Mouse (Mus musculus) midbrain, embryonic 16.5 days (tissue): Measurements from ENCODE around the gene Nup107. TPM values are rescaled to one million over a fixed set of nuclear protein-coding genes. Genes with fewer than 3 reads are reported as not detected.

Source experiments
- ATAC-seq: fragments of 200-750 bp; cut with Nextera tagmentation; 2 replicates; pipeline ENCODE4 v1.8.0; 2017; ENCODE audit warnings: moderate TSS enrichment
- H3K27ac ChIP-seq: fragments of 300-500 bp; sonication (generic); 2 replicates; pipeline ENCODE4 v1.5.1; 2014; ENCODE audit warnings: mild to moderate bottlenecking, low read length, mixed read lengths
- H3K27me3 ChIP-seq: fragments of 300-500 bp; sonication (generic); 2 replicates; pipeline ENCODE4 v1.6.1; 2014; ENCODE audit warnings: low read depth, low read length, mixed read lengths; ENCODE audit not compliant: control insufficient read depth, insufficient read depth
- H3K36me3 ChIP-seq: fragments of 300-500 bp; sonication (generic); 2 replicates; pipeline ENCODE4 v1.6.1; 2014; ENCODE audit warnings: mild to moderate bottlenecking, low read length, moderate library complexity, mixed read lengths; ENCODE audit not compliant: control insufficient read depth, insufficient read depth
- H3K4me1 ChIP-seq: fragments of 300-500 bp; sonication (generic); 2 replicates; pipeline ENCODE4 v1.6.1; 2014; ENCODE audit warnings: mild to moderate bottlenecking, low read length, mixed read lengths; ENCODE audit not compliant: control insufficient read depth, insufficient read depth
- H3K4me2 ChIP-seq: fragments of 300-500 bp; sonication (generic); 2 replicates; pipeline ENCODE4 v1.6.1; 2014; ENCODE audit warnings: mild to moderate bottlenecking, low read length, mixed read lengths
- H3K4me3 ChIP-seq: fragments of 300-500 bp; sonication (generic); 2 replicates; pipeline ENCODE4 v1.5.1; 2014; ENCODE audit warnings: low read depth, mild to moderate bottlenecking, low read length, moderate library complexity, mixed read lengths
- H3K9ac ChIP-seq: fragments of 300-500 bp; sonication (generic); 2 replicates; pipeline ENCODE4 v1.6.1; 2014; ENCODE audit warnings: low read depth, low read length, mixed read lengths
- H3K9me3 ChIP-seq: fragments of 300-500 bp; sonication (generic); replicated peaks from 2 replicates; pipeline ENCODE4 v1.6.1; 2014; ENCODE audit warnings: mild to moderate bottlenecking, low read length, mixed read lengths; ENCODE audit not compliant: control insufficient read depth, poor library complexity, severe bottlenecking
- WGBS: fragments of 180-500 bp; shearing (Covaris S2); extraction: QIAGEN DNeasy Blood & Tissue Kit; methylation state at CpG from one replicate; pipeline ENCODE4 v1.1.7; 2014; 5-methylcytosine and 5-hydroxymethylcytosine counted together
- polyA plus RNA-seq: library from polyadenylated mRNA; unstranded; fragments of >200 nt; fragmentation: Nextera tagmentation; extraction: Ambion mirVana; gene quantifications from 2 replicates; pipeline ENCODE4 v1.2.1, GENCODE M21; 2015

The Nup107 gene
- polyA plus RNA-seq, 1 experiment from 2014 or later = 29.4 TPM

DNA sequence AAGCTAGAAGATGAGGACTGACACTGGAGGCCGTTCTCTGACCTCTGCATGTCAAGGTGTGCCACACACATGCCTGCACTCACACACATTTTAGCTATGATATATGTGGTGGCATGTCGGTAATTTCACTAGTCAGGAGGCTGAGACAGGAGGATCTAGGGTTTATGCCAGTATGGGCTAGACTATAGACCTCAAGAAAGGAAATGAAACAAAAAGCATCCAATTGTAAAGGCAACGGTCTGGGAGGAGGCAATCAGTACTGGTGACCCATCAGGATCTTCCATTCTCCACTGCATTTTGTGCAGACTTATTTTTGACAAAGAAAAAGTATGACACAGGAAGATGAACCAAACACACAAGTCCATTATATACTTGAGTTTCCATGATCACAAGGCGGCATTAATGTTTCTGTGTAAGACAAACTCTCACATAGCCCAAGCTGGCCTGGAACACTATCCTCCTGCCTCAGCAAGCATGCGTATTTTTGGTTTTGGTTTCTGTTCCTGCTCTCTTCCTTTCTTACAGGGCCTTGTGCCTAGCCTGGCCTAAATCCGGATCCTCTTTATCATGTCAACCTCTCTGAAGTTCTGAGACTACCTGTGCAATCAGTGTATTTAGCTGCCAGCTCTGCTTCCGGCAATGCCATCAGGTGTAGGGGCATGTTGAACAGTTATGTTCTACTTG is 37.1 kb upstream of the Nup107 start:
- Histone ChIP-seq H3K9ac (no peak overlapping the region), H3K36me3 (no peaks in the 10 kb centered on the region), H3K27me3 (no peaks in the 10 kb centered on the region), H3K4me2 (no peak overlapping the region), H3K27ac (no peak overlapping the region), H3K4me1 (0 out of 2 replicates have a peak, but pooled peaks cover 2% of the 10 kb centered on the region), H3K4me3 (no peak overlapping the region), H3K9me3 (no peaks in the 10 kb centered on the region)
- no peak for ATAC-seq
- 96% methylated on average over 7 of the region's 7 CpGs for WGBS

GRCm38 (mm10) chr10:117829022-117829421 is 36.5 kb upstream of the Nup107 start:
- Histone ChIP-seq H3K27ac (no peak overlapping the region), H3K4me1 (0 out of 2 replicates have a peak, but pooled peaks cover 2% of the 10 kb centered on the region), H3K36me3 (no peaks in the 10 kb centered on the region), H3K4me2 (no peak overlapping the region), H3K9ac (no peak overlapping the region), H3K4me3 (no peak overlapping the region), H3K27me3 (no peaks in the 10 kb centered on the region), H3K9me3 (no peaks in the 10 kb centered on the region)
- no peak for ATAC-seq
- 69% methylated on average over 4 of the region's 4 CpGs for WGBS

GRCm38 (mm10) chr10:117828536-117828935 is 36.0 kb upstream of the Nup107 start:
- H3K4me2 ChIP-seq = no peak overlapping the region
- H3K4me1 ChIP-seq = 0 out of 2 replicates have a peak, but pooled peaks cover 2% of the 10 kb centered on the region
- no peaks in the 10 kb centered on the region for H3K27me3 ChIP-seq
- no peak overlapping the region for H3K9ac ChIP-seq
- H3K4me3 ChIP-seq = no peak overlapping the region
- WGBS = 82% methylated on average over 4 of the region's 4 CpGs
- H3K27ac ChIP-seq = no peak overlapping the region
- no peaks in the 10 kb centered on the region for H3K36me3 ChIP-seq
- no peaks in the 10 kb centered on the region for H3K9me3 ChIP-seq
- ATAC-seq = no peak

GRCm38 (mm10) chr10:117824647-117825046 is 32.1 kb upstream of the Nup107 start:
- Histone ChIP-seq H3K27me3 (no peaks in the 10 kb centered on the region), H3K9me3 (no peaks in the 10 kb centered on the region), H3K36me3 (peaks cover 6% of the 10 kb centered on the region; the same call in 1 of the 2 replicates), H3K27ac (no peak overlapping the region), H3K4me2 (no peak overlapping the region), H3K4me3 (no peak overlapping the region), H3K9ac (no peak overlapping the region), H3K4me1 (0 out of 2 replicates have a peak, but pooled peaks cover 2% of the 10 kb centered on the region)
- no peak for ATAC-seq
- 90% methylated on average over 4 of the region's 4 CpGs for WGBS

GRCm38 (mm10) chr10:117824139-117824538 is 31.6 kb upstream of the Nup107 start:
- Histone ChIP-seq H3K27me3 (no peaks in the 10 kb centered on the region), H3K36me3 (peaks cover 6% of the 10 kb centered on the region; the same call in 1 of the 2 replicates), H3K4me3 (no peak overlapping the region), H3K27ac (no peak overlapping the region), H3K9ac (no peak overlapping the region), H3K9me3 (no peaks in the 10 kb centered on the region), H3K4me2 (no peak overlapping the region), H3K4me1 (0 out of 2 replicates have a peak, but pooled peaks cover 2% of the 10 kb centered on the region)
- ATAC-seq = no peak
- WGBS = 68% methylated on average over 4 of the region's 4 CpGs

DNA sequence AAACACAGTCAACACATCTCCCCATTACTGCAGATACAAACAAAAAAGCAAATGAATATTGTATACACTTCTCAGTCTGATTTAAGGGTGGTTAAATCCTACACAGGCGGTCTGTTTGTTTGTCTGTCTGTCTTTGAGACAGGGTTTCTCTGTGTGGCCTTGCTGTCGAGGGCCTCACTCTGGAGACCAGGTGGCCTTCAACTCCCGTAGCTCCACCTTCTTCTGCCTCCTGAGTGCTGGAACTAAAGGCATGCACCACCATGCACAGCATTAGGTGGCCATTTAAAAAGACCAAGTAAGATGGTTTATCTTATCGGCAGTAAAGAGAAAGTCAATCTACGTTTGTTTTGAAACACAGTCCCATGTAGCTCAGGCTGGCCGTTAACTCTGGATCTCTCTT is 30.8 kb upstream of the Nup107 start:
- H3K4me2 ChIP-seq = no peak overlapping the region
- H3K36me3 ChIP-seq = peaks cover 7% of the 10 kb centered on the region; the same call in 1 of the 2 replicates
- ATAC-seq = no peak
- WGBS = 93% methylated on average over 6 of the region's 6 CpGs
- no peak overlapping the region for H3K27ac ChIP-seq
- H3K4me3 ChIP-seq = no peak overlapping the region
- H3K9ac ChIP-seq = no peak overlapping the region
- H3K27me3 ChIP-seq = no peaks in the 10 kb centered on the region
- H3K9me3 ChIP-seq = no peaks in the 10 kb centered on the region
- 0 out of 2 replicates have a peak, but pooled peaks cover 2% of the 10 kb centered on the region for H3K4me1 ChIP-seq

DNA sequence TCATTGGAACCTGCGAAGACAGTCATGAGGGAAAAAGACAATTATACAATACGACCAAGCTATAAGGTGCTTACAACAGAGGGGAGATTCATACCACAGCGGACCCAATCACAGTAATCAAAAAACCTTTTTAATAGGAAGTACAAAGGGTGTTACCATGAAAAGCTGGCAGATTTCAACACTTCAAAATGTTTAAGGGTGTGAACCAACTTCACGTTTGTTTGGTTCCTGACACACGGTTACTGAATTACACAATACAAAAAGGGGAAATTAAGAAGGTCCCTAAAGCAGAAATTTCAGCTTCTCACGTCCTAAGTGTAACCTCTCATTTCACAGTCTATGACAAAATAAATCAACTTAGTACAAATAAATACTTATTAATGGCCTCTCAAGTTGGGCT is 26.1 kb upstream of the Nup107 start:
- Histone ChIP-seq H3K4me2 (no peak overlapping the region), H3K4me3 (no peak overlapping the region), H3K27me3 (no peaks in the 10 kb centered on the region), H3K9me3 (no peaks in the 10 kb centered on the region), H3K36me3 (peaks cover 22% of the 10 kb centered on the region), H3K4me1 (no peaks in the 10 kb centered on the region), H3K9ac (no peak overlapping the region), H3K27ac (no peak overlapping the region)
- WGBS = 93% methylated on average over 6 of the region's 6 CpGs
- ATAC-seq = no peak

DNA sequence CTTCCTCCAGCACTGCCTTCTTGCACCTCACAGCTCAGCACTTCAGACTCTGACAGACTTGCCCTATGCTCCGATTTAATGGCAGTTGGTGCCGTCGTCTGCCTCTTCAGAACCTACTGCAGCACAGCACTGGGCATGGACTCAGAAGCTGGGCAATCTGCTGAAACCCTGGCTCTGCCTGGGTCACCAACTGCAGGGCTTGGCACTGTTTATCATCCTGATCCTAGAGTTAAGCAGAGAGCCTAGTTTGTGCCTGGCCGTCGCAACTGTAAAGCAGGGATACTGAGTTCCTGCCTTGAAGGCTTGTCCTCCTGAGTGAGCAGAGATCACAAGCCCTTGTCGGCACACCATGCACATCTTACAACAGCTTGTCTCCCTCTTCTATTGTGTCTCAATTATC is 24.2 kb upstream of the Nup107 start:
- Histone ChIP-seq H3K27me3 (no peaks in the 10 kb centered on the region), H3K9ac (no peak overlapping the region), H3K4me1 (no peaks in the 10 kb centered on the region), H3K4me3 (no peak overlapping the region), H3K9me3 (no peaks in the 10 kb centered on the region), H3K4me2 (no peak overlapping the region), H3K27ac (no peak overlapping the region), H3K36me3 (peaks cover 24% of the 10 kb centered on the region)
- 94% methylated on average over 6 of the region's 6 CpGs for WGBS
- no peak for ATAC-seq

DNA sequence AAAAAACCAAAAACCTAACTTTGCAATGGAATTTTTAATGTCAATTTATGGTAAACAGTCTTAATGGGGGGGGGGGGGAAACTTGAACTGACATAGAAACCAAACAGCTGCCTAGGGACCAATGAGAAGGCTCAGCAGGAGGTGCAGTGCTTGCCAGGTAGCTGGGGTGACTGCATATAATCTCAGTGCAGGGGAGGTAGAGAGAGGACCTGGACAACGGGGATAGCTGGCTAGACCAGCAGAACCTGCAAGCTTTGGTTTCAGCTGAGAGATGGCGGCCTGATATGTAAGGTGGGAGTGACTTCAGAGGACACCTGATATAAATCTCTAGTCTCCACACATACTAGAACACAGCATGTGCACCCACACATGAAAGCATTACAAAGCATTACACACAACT is 20.0 kb upstream of the Nup107 start:
- 99% methylated on average over 2 of the region's 2 CpGs for WGBS
- Histone ChIP-seq H3K27me3 (no peaks in the 10 kb centered on the region), H3K4me3 (no peak overlapping the region), H3K4me2 (no peak overlapping the region), H3K27ac (no peak overlapping the region), H3K9me3 (no peaks in the 10 kb centered on the region), H3K36me3 (peaks cover 18% of the 10 kb centered on the region), H3K4me1 (peaks cover 5% of the 10 kb centered on the region; the same call in 1 of the 2 replicates), H3K9ac (no peak overlapping the region)
- no peak for ATAC-seq
